Mouse (Mus musculus) telencephalon, adult 2 months (tissue): ENCODE data around the gene Prrxl1.

Source experiments
- DNase-seq: peaks from one replicate; pipeline ENCODE4 v3.0.0-alpha.2; 2011; ENCODE audit warnings: low read depth, low spot score

Gene Prrxl1

DNA sequence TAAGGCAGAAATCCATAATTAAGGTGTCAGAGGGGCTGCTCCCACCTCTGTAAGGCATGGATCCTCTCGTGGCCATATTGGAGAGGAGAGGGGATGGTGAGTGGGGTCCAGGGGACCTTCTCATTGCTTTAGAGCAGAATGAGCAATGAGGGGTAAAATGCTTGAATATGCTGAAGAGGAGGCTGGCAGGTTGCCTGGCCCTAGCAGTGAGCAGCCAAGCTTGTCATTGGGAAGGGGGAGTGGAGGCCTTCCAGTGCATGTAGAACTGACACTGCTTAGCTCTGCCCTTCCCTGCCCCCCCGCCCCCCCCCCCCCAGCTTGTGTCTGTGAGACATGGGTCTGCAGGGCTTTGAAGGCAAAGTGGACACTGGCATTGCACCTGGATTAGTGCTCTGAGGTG, 28.1 kb downstream of the Prrxl1 start:
- no peak for DNase-seq

DNA sequence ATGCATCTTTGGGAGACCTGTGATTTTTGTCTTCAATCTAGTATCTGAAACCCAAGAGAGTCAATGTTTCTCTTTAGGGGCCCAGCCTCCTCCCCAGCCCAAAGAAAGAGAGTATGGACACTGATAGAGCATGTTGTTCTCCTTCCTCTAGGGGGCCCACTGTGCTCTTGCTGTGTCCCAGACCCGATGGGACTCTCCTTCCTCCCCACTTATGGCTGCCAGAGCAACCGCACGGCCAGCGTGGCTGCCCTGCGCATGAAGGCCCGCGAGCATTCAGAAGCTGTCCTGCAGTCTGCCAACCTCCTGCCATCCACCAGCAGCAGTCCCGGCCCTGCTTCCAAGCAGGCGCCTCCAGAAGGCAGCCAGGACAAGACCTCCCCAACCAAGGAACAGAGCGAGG, 29.4 kb downstream of the Prrxl1 start:
- DNase-seq = no peak

DNA sequence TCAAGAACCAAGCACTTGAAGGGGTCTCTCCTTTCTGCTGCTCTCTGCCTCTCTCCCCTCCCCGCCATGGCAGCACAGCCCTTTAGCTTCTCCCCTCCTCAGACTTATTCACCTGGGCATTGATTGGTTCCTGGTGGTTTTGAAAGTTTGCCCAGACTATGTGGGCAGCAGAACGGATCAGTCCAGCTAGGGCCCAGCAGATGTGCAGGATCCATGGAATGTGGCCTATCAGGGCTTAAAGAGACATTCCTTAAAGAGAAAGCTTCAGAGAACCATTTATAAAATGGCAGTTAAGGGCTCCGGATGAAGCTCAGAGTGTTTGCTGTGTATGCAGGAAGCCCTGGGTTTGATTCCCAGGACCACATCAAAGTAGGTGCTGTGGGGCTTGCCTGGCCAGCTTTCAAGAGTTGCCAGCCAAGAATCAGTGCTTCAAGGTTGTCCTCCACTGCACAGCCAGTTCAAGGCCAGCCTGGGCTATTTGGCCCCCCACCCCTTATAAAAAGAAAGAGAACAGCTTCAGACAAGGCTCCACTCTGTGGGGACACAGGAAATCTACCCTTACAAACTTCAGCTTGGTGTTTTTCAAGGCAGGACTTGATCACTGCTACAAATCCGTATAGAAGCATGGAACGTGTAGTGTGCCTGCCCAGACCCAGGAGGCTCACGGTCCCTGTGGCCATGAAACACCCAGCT, 33.8 kb downstream of the Prrxl1 start:
- no peak for DNase-seq

DNA sequence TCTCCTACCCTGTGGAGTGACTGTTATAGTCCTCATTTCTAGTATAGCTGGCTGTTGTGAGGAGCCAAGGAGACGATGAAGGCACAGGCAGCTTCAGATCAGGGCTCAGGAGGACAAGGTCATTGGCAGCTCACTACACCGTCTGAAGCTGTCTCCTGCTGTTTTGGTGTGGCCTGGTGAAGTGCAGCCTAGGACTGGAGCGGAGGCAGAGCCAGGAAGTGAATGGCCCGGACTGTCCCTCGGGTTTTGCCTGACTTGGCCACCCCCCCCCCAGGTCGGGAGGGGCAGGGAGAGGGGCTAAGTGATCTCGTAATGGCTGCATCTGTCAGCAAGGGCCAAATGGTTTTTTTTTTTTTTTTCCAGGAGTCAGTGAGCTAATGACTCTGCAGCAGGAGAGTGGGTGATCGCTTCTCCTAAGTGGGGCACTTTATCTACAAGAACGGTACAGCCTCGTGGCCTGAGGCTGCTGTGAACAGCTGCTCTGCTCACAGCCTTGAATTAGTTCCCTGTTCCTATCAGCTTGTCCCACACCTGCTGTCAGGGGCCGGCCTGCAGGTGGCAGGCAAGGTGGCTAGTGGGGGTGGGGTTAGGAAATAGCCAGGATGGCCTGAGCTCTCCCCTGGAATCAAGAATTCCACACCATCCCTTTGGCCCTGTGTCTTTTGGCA, 34.9 kb downstream of the Prrxl1 start:
- no peak for DNase-seq

DNA sequence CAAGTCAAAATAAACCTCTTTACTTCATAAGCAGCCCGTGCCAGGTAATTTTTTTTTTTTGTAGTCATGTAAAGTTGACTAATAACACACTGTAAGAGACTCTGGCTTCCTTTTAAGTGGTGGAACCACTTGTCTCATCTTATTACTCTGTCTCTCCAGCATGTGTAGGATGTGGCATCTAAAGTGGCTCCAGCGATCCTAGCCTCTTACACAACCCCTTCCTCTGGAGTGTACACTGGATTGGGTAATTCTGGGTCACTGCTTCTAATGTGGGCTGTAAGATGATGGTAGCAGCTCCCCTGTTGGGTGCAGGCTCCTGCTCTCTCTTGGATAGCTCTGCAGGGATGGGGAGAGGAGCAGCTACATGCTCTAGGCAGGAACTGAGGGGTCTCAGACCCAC, 39.3 kb downstream of the Prrxl1 start:
- no peak for DNase-seq

DNA sequence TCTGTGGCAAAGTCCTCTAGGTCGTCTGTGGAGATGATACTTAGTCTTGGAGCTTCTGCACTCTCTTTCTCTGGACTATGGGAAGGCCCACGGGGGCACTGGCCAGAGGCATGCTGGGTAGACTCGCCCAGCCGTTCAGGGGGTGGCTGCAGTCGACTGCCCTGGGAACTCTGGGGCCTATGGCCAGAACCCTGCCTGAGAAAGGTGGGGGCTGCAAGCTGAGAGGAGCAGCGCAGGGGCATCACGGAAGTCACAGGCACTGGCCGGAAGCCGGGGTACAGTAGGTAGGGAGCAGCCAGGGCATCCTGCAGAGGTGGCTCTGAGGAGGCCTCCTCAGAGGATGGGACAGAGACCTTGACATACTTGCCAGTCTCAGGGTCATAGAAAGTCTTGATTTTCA, 60.6 kb downstream of the Prrxl1 start:
- no peak for DNase-seq

DNA sequence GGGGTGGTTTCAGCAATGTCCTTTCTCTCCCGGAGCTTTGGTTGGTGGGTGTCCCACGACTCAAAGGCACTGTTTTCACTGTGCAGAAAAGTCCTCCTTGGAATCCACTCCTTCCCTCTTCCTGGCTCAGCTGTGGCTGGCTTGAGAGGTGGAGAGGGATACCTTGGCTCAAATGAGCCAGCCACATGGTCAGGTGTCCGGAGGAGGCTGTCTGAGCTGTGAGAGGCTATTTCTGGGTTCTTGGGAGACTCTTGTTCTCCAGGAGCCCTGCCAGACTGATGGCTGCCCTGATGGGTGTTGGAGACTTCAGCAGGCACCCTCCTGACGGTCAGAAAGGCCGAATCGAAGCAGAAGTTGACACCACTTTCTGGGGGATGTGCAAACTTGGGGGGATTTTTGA, 63.9 kb downstream of the Prrxl1 start:
- no peak for DNase-seq

DNA sequence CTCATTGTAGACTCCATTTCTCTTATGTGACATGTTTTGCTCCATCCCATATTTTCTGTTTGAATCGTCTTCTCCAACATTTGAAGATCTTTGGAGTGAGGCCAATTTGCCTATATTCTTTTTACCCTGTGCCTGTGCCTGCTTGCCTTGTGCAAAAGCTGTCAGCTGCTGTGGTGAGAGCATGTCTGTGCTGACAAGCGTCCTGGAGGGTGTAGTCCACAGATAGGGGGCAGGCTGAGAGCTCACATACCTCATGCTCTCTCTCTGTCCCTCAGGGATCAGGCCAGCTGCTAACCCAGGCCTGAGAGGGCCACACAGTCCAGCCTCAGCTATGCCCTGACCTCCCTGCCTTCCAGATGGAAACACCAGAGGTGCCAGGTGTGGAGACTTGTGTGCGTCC, 74.0 kb downstream of the Prrxl1 start:
- DNase-seq = no peak

DNA sequence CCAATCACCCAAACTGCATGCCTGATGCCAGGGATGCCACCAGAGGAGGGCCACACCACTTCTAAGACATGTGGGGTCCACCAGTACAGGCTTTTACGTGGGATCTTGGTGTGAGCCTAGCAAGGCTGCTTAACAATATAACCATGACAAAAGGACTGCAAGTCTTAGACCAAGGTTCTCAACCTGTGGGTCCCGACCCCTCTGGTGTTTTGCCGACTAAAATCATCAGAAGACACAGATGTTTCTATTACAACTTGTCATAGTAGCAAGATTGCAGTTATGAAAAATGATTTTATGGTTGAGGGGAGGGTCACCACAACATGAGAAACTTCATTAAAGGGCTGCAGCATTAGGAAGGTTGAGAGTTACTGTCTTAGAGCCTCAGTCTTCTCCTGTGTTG, 79.4 kb downstream of the Prrxl1 start:
- no peak for DNase-seq

DNA sequence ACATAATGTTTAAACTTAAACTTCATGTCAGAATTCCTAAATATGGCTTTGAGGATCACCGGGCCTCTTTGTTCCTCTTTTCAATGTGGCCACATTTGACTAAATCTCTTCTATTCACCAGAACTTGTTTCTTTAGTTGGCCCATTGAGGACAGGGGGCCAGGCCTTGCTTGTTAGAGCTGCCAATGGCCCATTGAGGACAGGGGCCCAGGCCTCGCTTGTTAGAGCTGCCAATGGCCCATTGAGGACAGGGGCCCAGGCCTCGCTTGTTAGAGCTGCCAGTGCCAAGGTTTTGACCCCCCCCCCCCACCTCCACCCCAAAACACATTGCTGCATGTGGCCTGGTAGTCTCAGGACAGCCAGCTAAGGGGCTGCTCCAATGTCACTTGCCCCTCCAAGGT, 82.4 kb downstream of the Prrxl1 start:
- DNase-seq = no peak

DNA sequence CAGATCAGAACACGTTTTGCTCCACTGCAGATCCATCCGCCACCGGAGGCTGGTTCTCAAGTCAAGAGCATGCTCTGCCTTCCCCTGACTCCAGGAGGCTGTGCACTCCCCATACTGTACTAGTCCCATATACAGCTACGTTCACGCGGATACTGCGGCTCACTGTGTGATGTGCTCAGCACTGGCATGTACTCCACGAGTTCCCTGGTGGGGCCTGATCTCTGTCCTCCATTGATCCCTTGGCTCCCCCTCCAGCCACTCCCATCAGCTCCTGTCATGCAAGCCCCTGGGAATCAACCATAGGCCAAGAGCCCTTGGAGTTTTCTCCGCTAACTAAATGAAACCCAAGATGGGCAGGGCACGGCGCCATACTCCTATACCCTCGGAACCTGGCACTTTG, 83.3 kb downstream of the Prrxl1 start:
- no peak for DNase-seq

DNA sequence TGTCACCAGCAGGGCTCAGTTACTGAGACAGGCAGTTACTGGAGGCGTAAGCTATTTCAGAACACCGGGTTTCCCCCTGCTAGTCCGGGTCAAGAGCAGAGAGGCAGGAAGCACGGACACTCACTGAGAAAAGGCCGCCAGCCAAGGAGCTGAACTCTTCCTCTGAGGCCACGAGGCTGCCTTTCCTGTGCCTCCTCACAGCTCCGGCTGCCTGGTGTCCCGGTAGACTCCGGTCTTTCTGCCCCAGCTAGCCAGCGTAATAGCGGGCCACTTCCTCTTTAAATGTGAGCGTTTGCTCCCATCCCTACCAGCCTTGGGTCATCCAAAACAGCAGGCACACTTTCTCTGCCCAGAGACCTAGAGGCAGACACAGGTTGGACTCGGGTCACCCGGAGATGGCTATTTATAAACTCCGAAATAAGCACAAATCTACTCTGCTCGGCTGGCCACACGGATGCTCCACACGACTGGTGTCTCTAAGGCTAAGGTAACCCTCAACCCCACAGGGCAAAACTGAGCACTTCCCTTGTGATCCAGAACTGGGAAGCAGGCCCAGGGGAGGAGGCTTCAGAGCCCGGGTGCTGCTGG, 84.1 kb downstream of the Prrxl1 start:
- no peak for DNase-seq

DNA sequence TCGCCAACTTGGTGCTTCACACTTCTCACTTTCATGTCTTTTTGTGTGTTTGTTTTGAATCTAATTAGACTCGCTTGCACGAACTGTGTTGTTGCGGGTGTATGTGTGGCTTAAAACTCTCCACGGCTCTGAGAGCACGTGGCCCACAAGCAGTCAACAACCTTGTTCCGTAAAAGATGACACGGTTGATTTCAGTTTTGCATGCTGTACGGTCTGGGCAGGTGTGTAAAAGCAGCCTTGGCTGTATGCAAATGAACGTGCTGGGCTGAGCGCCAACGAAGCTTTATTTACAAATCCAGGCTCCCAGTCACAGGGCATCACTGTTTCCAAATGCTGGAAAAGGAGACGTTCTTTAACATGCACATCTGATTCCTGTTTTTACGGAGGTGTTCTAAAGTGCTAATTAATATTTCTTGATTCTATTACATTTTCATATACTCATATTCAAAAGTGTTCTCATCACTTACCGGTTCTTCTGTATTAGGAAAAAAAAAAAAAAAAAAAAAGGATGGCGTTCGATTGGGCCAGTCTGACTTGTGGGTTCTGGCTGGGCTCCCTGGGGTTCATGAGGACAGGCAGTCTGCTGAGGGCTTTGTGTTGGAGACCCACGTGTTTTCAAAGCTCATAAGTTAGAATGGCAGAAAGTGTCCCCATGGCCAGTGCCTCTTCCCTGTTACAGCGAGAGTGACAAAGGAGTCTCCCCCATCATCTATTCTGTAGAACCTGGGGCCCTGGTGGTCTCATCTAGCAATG, 85.0 kb downstream of the Prrxl1 start:
- DNase-seq = no peak

DNA sequence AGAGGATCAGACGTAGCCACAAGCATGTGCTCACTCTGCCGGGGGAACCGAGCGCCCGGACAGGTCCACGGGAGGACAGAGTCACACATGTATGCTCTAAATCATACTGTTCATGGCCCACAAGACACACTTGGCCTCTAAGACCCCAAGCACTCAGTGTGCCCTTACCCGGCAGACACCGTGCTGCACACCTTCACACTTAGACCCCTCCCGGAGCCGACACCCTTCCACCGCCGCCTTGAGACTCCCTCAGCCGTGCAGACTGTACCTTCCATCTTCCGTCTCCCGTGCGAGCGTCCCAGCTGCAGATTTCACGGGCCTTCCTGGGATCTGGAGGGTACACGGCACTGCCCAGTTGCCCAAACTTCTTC, 85.5 kb downstream of the Prrxl1 start:
- DNase-seq = no peak

DNA sequence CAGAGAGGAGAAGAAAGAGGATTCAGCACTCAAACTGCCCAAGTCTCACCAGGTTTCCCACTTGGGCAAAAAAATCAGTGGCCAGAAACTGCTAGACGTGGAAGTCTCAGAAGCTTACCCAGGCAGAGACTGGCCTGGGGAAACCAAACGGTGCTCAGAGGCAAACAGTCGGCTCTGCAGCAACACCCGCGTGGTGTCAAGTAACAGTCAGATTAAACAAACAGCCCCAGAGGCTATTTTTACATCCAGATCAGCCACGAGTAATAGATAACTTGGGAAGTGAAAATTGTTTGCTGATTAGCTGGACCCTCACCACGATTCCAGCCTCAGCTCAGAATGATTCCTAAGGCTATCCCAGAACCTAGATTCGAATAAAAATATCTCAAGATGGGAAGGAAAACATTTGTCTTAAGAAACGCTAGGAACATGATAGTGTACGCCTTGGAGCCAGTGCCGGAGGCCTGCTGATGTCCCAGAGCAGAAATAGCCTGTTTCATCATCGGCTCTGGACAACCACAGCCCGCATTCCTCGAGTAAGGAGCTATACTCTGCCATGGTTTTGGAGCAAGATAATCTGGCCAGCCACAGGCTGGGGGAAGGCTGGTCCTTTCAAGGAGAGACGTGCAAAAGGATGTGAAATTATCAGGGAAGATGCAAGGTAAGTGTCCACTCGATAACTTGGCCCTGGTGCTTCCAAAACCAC, 86.1 kb downstream of the Prrxl1 start, which contains the start of gene 3425401B19Rik:
Gene 3425401B19Rik (minus strand): TSS at position 170 of the 703 bp plus-strand sequence.
- DNase-seq = no peak

DNA sequence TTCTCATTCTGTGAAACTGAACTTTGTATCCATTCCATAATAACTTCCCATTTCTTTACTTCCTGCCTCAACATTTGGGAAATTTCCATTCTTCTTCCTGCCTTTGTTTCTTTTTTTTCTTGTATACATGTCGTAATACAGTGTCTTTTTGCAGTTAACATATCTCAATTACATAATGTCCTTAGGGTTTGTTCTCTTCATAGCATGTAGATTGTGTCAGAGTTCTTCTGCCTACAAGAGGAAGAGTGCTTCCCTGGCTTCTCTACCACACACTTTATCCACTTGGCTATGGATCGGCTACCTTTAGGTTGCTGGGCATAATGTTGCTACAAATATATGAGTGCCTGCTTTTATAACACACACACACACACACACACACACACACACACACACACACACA, 96.7 kb downstream of the Prrxl1 start:
- DNase-seq = no peak

DNA sequence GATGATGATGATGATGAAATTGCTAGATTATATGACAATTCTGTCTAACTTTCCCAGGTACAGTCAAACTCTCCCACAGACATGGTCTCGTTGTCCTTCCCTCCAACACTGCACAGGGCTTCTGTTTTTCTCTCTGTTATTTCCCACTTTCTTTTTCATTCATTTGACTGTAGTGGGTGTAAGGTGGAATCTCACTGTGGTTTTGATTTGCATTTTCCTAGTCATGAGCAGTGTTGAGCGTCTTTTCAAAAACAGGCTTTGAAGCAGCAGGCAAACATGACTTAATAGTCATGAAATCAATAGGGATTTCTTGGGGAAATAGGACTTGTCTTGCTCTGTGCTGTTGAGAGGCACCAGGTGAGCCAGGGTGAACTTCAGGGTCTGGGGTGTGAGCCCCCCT, 97.1 kb downstream of the Prrxl1 start:
- DNase-seq = no peak

DNA sequence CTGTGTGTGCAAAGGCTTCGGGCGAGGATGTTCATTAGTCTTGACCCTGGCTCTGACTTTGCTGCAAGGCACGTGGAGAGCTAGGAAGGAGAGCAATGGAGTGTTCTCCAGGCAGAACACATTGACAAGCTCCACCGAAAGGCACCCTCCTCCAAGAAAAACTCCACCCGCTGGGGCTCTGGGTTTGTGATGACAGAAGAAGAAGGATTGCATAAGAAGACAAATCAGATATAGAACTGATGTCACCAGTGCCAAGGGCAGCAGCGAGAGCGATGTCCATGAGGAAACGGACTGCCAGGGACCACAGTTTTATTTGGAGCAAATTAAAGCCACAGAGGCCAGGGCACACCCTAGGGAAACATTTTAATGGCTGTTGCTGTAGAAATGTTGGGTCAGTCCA, 98.6 kb downstream of the Prrxl1 start:
- DNase-seq = no peak

DNA sequence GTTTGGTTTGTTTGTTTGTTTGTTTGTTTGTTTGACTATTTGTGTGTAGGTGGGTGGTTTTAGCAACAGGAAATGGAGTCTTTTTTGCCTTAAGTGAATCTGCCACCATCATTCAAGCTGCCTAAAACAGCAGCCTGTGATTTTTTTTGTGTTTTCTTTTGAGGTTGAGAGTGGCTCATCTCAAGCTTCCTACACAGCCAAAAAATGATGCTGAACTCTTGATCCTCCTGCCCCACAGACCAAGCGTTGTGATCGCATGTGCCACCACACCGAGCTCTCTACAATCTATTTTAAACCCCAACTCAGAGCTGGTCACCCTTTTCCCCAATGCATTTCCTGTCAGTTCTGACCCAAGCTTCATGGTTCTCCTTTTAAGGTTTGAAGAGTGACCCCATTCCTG, 99.3 kb downstream of the Prrxl1 start:
- DNase-seq = no peak
